Mouse (Mus musculus) layer of hippocampus, adult 8-10 months (tissue): ENCODE measurements around the gene Ptgr1. TPM values are rescaled to one million over a fixed set of nuclear protein-coding genes. Genes with fewer than 3 reads are reported as not detected.

Experiments
- DNase-seq, 2 experiments: peaks; one replicate each; pipeline ENCODE4 v3.0.0; 2022; ENCODE audit warnings: low spot score in 2 of 2
- total RNA-seq, 4 experiments: library from RNA; stranded (reverse); gene quantifications; 2 replicates each; pipeline ENCODE4 v1.2.4; 2022

Ptgr1 gene
- total RNA-seq, 4 experiments from 2014 or later, result 1.6 to 3.4 (median 3.1) TPM

DNA sequence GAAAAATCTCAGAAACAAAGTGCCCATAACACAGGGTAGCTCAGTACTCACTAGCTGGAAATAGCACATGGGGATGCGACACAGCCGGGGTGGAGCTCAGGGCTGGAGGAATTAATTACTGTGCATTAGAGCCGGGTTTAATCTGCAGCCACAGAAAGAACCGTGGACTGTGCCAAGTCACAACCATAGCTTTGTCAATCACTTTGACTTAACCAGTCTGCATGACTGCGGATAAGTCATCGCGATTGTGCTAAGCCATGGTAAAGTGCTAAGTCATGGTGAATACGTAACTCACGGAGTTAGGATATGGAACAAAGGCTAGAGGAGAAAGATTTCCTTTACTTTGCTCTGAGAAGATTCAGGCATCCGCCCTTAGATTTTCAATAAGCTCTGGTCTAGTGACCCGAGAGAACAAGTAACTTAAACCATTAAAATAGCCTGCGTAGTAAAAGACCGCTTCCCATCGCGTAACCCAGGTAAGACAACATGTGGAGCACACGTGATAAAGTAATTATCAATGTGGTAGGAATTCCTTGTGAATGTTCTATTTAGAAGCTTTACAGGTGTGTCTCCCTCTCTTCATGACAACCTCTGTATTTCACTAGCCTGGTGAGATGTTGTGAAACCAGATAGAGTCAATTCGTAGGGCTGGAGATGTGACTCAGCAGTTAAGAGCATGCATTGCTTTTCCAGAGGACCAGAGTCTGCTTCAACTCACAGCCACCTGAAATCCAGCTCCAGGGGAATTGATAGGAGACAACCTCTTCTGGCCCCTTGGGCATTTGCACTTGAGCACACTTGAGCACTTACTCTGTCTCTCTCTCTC lies 3.9 kb upstream of the Ptgr1 start:
- no peak for DNase-seq

GRCm38 (mm10) chr4:58989303-58989898 lies 2.5 kb upstream of the Ptgr1 start:
- DNase-seq, result no peak

DNA sequence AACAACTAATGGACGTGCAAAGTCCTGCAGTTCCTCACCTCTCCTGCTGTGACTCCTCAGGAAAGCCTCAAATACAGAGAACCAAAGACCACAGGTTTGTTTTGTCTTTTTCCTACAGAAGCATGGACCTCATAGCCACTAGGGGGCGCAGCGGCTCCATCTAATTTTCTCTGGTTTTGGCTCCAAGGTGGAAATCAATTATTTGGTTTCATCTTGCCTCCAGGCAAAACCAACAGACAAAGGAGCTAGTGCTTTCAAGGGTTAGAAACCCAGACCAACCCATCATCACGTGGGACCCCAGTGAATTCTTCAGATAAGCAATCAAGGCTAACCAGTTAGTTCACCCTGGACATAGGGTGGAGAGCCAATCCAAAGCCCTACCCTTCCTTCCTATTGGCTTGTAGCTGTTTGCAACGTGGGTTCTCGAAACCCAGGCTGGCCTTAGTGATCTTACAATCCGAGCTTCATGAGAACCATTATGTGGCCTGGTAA lies 1.7 kb downstream of the Ptgr1 start:
- peak; percentile 59 to 85 for DNase-seq

- no peak for DNase-seq
These were observed 4.1 kb downstream of the Ptgr1 start for GRCm38 (mm10) chr4:58982806-58983205.

- no peak for DNase-seq
These were observed 5.5 kb downstream of the Ptgr1 start for GRCm38 (mm10) chr4:58981421-58981820.

DNA sequence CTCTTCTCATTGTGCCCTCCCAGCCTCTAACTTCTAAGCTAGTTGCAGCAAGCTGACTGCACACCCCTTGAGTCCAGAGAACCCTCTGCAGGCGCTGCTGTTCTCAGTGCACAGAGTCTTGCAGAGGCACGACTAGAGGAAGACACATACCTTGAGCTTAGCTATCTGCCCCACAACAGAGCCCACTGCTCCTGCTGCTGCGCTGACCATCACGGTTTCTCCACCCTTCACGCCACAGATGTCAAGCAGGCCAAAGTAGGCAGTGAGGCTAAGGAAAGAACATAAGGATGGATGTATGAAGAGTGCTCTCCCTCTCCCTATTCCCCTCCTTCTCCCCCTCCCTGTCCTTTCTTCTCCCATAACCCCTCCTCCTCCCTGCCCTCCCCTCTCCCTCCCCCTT lies 11.2 kb downstream of the Ptgr1 start:
- DNase-seq, result no peak

GRCm38 (mm10) chr4:58970678-58971077 lies 16.2 kb downstream of the Ptgr1 start:
- no peak for DNase-seq

DNA sequence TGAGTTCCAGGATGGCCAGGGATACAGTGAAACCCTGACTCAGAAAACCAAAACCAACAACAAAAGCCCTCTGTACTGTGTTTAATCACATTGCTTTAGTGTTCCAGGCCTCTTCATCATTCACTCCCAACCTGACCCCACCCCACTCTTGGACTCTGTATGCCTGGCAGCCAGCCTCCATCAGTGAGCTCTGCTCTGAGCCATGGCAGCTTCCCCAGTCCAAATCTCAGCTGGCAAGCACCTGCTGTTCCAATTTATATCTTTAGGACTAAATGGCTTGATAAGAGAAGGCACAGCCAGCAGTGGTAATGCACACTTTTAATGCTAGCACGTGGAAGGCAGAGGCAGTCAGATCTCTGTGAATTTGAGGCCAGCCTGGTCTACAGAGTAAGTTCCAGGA lies 21.8 kb downstream of the Ptgr1 start:
- no peak for DNase-seq

- DNase-seq, result no peak
These were observed 23.6 kb downstream of the Ptgr1 start for GRCm38 (mm10) chr4:58963271-58963670.

DNA sequence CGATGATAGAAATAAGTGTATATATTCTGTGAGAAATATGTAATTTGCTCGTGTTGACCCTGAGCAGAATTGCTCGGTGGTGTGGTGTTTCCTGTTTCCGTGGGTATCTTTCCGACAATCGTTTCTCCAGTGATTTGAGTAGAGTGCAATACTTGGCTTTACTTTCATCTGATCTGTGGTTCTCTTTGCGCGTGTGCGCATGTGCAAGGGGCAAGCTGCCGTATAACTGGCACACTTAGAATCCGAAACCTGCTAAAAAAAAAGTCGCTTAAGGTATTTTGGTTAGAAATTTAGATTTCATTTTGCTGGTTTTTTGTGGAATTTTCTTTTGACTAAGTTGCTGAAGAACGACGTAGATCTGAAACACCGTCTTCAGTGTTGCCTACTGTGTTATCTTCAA lies 25.2 kb downstream of the Ptgr1 start:
- no peak for DNase-seq

DNA sequence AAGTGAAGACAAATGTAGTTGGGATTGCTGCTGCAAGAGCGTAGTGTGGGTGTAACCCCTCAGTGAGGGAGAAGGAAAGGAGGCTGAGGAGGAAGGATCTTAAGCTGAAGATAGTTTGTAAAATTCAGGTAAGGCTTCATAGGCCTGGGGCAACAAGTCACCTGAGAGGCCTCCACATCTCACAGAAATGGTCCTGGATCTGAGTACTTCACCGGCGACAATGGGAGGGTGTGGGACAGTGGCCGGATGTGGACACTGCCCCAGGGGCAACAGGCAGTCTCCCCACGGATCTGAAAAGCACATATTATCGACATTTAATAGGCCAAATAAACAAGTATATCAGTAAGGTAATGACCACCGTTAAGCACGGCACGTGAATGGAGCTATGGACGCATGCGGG lies 34.3 kb downstream of the Ptgr1 start:
- DNase-seq, result no peak

DNA sequence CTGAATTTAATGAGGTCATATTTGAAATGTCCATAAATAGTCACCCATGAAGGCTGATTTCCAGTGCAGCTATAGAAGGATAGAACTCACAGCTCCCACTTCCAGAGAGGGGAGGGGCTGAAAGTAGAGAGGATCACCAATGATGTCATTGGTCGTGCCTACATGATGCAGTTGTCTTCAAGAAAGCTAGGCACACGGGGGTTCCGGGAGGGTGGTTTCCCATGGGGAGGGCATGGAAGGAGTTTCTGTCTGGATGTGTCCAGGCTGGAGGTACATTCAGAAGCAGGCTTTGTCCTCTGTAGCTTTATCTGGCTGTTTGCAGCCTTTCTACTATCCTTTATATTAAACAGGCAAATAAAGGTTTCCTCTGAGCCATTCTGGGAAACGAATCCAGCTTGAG lies 38.5 kb downstream of the Ptgr1 start:
- DNase-seq, result no peak

GRCm38 (mm10) chr4:58944695-58945094 lies 42.2 kb downstream of the Ptgr1 start:
- peak in 1 of 2 experiments; percentile 27 for DNase-seq

GRCm38 (mm10) chr4:58944206-58944553 lies 42.7 kb downstream of the Ptgr1 start:
- no peak for DNase-seq

- peak; percentile 91 to 93 for DNase-seq
These were observed 43.3 kb downstream of the Ptgr1 start, which contains the start of gene Zkscan16 for GRCm38 (mm10) chr4:58943420-58944205. Gene Zkscan16, plus strand, starts transcription at chr4:58943628.

DNA sequence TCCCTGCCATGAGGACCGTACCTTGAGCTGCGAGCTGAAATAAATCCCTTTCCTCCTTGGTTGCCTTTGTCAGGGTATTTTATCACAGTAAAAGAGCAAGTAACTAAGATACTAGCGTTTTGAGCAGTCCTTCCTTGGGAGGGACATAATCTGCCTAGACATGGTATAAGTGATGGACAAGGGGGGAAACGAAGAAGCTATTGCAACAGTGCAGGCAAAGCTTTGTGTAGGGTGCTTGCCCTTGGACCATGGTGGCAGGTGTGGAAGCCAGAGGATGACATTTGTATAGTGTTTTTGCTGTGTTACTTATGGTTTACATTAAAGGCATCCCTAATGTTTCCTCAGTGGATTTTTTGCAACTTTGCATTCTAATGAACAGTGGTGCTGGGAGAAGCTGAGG lies 44.0 kb downstream of the Ptgr1 start:
- no peak for DNase-seq

- no peak for DNase-seq
These were observed 45.3 kb downstream of the Ptgr1 start for GRCm38 (mm10) chr4:58941638-58942037.

- no peak for DNase-seq
These were observed 51.1 kb downstream of the Ptgr1 start for GRCm38 (mm10) chr4:58935846-58936245.

DNA sequence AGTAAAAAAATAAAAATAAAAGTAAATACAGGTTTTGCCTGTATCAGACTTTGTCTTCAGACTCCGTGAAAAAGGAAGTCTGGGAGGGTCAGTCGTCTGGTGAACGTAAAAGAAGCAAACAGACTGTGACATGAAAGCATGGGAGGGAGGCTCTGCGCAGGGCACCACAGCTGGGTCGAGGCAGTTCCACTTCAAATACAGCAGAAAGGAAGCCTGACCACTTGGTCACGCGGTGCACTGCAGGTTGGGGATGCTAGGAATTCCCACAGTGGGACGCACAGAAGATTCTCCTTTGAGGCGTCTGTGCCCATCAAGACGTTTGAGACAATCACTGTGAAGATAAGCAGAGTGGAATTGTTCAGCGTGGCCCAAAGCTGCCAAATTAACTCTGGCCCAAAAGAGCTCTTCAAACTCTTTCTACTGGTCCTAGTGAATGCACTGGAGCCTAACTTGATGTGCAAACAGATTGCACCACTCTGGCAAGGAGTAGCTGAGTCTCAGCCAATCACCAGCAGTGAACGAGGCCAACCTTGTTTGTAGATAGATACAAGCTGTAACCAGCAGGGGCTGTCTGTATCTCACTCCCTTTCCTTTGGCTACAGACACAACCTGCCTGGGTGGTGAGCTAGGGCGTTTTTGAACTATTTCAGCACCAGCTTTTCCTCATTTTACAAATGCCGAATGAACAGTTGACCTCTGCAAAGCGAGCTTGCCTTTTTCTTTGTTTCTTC lies 52.0 kb downstream of the Ptgr1 start:
- DNase-seq, result peak in 1 of 2 experiments; percentile 34

GRCm38 (mm10) chr4:58934308-58934707 lies 52.6 kb downstream of the Ptgr1 start:
- no peak for DNase-seq

GRCm38 (mm10) chr4:58932541-58932940 lies 54.4 kb downstream of the Ptgr1 start:
- DNase-seq, result no peak
